Mouse (Mus musculus): ENCODE data around the gene Rtl9. TPM values are rescaled to one million over a fixed set of nuclear protein-coding genes. Genes with fewer than 3 reads are reported as not detected.

Rtl9 gene
- polyA plus RNA-seq, 1 experiment, result 0.04 TPM

- TF ChIP-seq POLR2A (IDR thresholded peaks at IDR 0.05; ENCODE audit: control insufficient read depth, extremely low read depth, insufficient read depth, low read length, poor library complexity) (no peak), CTCF (IDR thresholded peaks at IDR 0.05; ENCODE audit: borderline replicate concordance, control insufficient read depth, extremely low read depth, insufficient read depth, low read length, poor library complexity) (no peak)
- H3K27me3 ChIP-seq (ENCODE audit: control insufficient read depth, insufficient read depth, low read length), result no peaks in the 10 kb centered on the region
- no peaks in the 10 kb centered on the region for H3K4me1 ChIP-seq (replicated peaks; ENCODE audit: control insufficient read depth, insufficient read depth, low read length)
- H3K27ac ChIP-seq (ENCODE audit: control insufficient read depth, insufficient read depth, low read length), result no peak overlapping the region
- 86% methylated on average over 9 of the region's 9 CpGs for WGBS
- H3K36me3 ChIP-seq (ENCODE audit: control insufficient read depth, insufficient read depth, low read length), result no peaks in the 10 kb centered on the region
- no peak overlapping the region for H3K4me3 ChIP-seq (ENCODE audit: control insufficient read depth, insufficient read depth, low read length)
- no peak for DNase-seq
Measured at GRCm38 (mm10) chrX:143064288-143064687, 35.1 kb upstream of the Rtl9 start.

GRCm38 (mm10) chrX:143066320-143067114, 32.9 kb upstream of the Rtl9 start:
- Histone ChIP-seq H3K4me3 (ENCODE audit: control insufficient read depth, insufficient read depth, low read length) (no peak overlapping the region), H3K27me3 (ENCODE audit: control insufficient read depth, insufficient read depth, low read length) (no peaks in the 10 kb centered on the region), H3K36me3 (ENCODE audit: control insufficient read depth, insufficient read depth, low read length) (no peaks in the 10 kb centered on the region), H3K27ac (ENCODE audit: control insufficient read depth, insufficient read depth, low read length) (no peak overlapping the region), H3K4me1 (replicated peaks; ENCODE audit: control insufficient read depth, insufficient read depth, low read length) (no peaks in the 10 kb centered on the region)
- DNase-seq, result no peak
- TF ChIP-seq POLR2A (IDR thresholded peaks at IDR 0.05; ENCODE audit: control insufficient read depth, extremely low read depth, insufficient read depth, low read length, poor library complexity), result no peak
- no peak for TF ChIP-seq CTCF (IDR thresholded peaks at IDR 0.05; ENCODE audit: borderline replicate concordance, control insufficient read depth, extremely low read depth, insufficient read depth, low read length, poor library complexity)
- WGBS, result 81% methylated on average over 17 of the region's 17 CpGs

GRCm38 (mm10) chrX:143067115-143067514, 32.3 kb upstream of the Rtl9 start:
- H3K4me1 ChIP-seq (replicated peaks; ENCODE audit: control insufficient read depth, insufficient read depth, low read length), result no peaks in the 10 kb centered on the region
- DNase-seq, result no peak
- no peaks in the 10 kb centered on the region for H3K27me3 ChIP-seq (ENCODE audit: control insufficient read depth, insufficient read depth, low read length)
- H3K27ac ChIP-seq (ENCODE audit: control insufficient read depth, insufficient read depth, low read length), result no peak overlapping the region
- WGBS, result 95% methylated on average over 1 of the region's 1 CpGs
- H3K4me3 ChIP-seq (ENCODE audit: control insufficient read depth, insufficient read depth, low read length), result no peak overlapping the region
- H3K36me3 ChIP-seq (ENCODE audit: control insufficient read depth, insufficient read depth, low read length), result no peaks in the 10 kb centered on the region
- TF ChIP-seq POLR2A (IDR thresholded peaks at IDR 0.05; ENCODE audit: control insufficient read depth, extremely low read depth, insufficient read depth, low read length, poor library complexity) (no peak), CTCF (IDR thresholded peaks at IDR 0.05; ENCODE audit: borderline replicate concordance, control insufficient read depth, extremely low read depth, insufficient read depth, low read length, poor library complexity) (no peak)

- 52% methylated on average over 5 of the region's 5 CpGs for WGBS
- H3K27me3 ChIP-seq (ENCODE audit: control insufficient read depth, insufficient read depth, low read length), result no peaks in the 10 kb centered on the region
- no peak overlapping the region for H3K4me3 ChIP-seq (ENCODE audit: control insufficient read depth, insufficient read depth, low read length)
- no peaks in the 10 kb centered on the region for H3K4me1 ChIP-seq (replicated peaks; ENCODE audit: control insufficient read depth, insufficient read depth, low read length)
- TF ChIP-seq CTCF (IDR thresholded peaks at IDR 0.05; ENCODE audit: borderline replicate concordance, control insufficient read depth, extremely low read depth, insufficient read depth, low read length, poor library complexity) (no peak), POLR2A (IDR thresholded peaks at IDR 0.05; ENCODE audit: control insufficient read depth, extremely low read depth, insufficient read depth, low read length, poor library complexity) (no peak)
- no peak overlapping the region for H3K27ac ChIP-seq (ENCODE audit: control insufficient read depth, insufficient read depth, low read length)
- no peak for DNase-seq
- H3K36me3 ChIP-seq (ENCODE audit: control insufficient read depth, insufficient read depth, low read length), result no peaks in the 10 kb centered on the region
Measured at GRCm38 (mm10) chrX:143067576-143067975, 31.8 kb upstream of the Rtl9 start.

- no peak for DNase-seq
Measured at GRCm38 (mm10) chrX:143080458-143081336, 18.7 kb upstream of the Rtl9 start.

GRCm38 (mm10) chrX:143082732-143083131, 16.7 kb upstream of the Rtl9 start:
- no peak overlapping the region for H3K4me3 ChIP-seq (ENCODE audit: control insufficient read depth, insufficient read depth, low read length)
- H3K36me3 ChIP-seq (ENCODE audit: control insufficient read depth, insufficient read depth, low read length), result no peaks in the 10 kb centered on the region
- no peaks in the 10 kb centered on the region for H3K4me1 ChIP-seq (replicated peaks; ENCODE audit: control insufficient read depth, insufficient read depth, low read length)
- no peak for DNase-seq
- H3K27me3 ChIP-seq (ENCODE audit: control insufficient read depth, insufficient read depth, low read length), result no peaks in the 10 kb centered on the region
- TF ChIP-seq POLR2A (IDR thresholded peaks at IDR 0.05; ENCODE audit: control insufficient read depth, extremely low read depth, insufficient read depth, low read length, poor library complexity) (no peak), CTCF (IDR thresholded peaks at IDR 0.05; ENCODE audit: borderline replicate concordance, control insufficient read depth, extremely low read depth, insufficient read depth, low read length, poor library complexity) (no peak)
- no peak overlapping the region for H3K27ac ChIP-seq (ENCODE audit: control insufficient read depth, insufficient read depth, low read length)
- WGBS, result 100% methylated on average over 1 of the region's 1 CpGs

More at GRCm38 (mm10) chrX:143080458-143081336, 18.7 kb upstream of the Rtl9 start:
- H3K27me3 ChIP-seq (ENCODE audit: control insufficient read depth, insufficient read depth, low read length), result no peaks in the 10 kb centered on the region
- no peaks in the 10 kb centered on the region for H3K36me3 ChIP-seq (ENCODE audit: control insufficient read depth, insufficient read depth, low read length)
- TF ChIP-seq POLR2A (IDR thresholded peaks at IDR 0.05; ENCODE audit: control insufficient read depth, extremely low read depth, insufficient read depth, low read length, poor library complexity), result no peak
- no peak for TF ChIP-seq CTCF (IDR thresholded peaks at IDR 0.05; ENCODE audit: borderline replicate concordance, control insufficient read depth, extremely low read depth, insufficient read depth, low read length, poor library complexity)
- no peak overlapping the region for H3K4me3 ChIP-seq (ENCODE audit: control insufficient read depth, insufficient read depth, low read length)
- no peaks in the 10 kb centered on the region for H3K4me1 ChIP-seq (replicated peaks; ENCODE audit: control insufficient read depth, insufficient read depth, low read length)
- WGBS, result 15% methylated on average over 23 of the region's 23 CpGs
- no peak overlapping the region for H3K27ac ChIP-seq (ENCODE audit: control insufficient read depth, insufficient read depth, low read length)
